Mouse (Mus musculus) liver, embryonic 13.5 days (tissue): Measurements from ENCODE around the gene Dok1. TPM values are rescaled to one million over a fixed set of nuclear protein-coding genes. Genes with fewer than 3 reads are reported as not detected.
A peak's percentile ranks its signal among the peaks of the same experiment; 100 is the strongest.

ENCODE experiments used
- ATAC-seq: fragments of 200-750 bp; cut with Nextera tagmentation; 2 replicates; pipeline ENCODE4 v1.8.0; 2017; ENCODE audit warnings: low read depth, mild to moderate bottlenecking, moderate number of reproducible peaks, moderate library complexity
- DNase-seq: peaks from one replicate; pipeline ENCODE4 v3.0.0; 2022
- H3K27ac ChIP-seq: fragments of 300-500 bp; sonication (generic); 2 replicates; pipeline ENCODE4 v1.5.1; 2015; ENCODE audit warnings: moderate library complexity, mild to moderate bottlenecking, inconsistent platforms
- H3K27me3 ChIP-seq: fragments of 300-500 bp; sonication (generic); 2 replicates; pipeline ENCODE4 v1.6.1; 2015; ENCODE audit warnings: mild to moderate bottlenecking, inconsistent platforms
- H3K36me3 ChIP-seq: fragments of 300-500 bp; sonication (generic); 2 replicates; pipeline ENCODE4 v1.6.1; 2015; ENCODE audit warnings: mild to moderate bottlenecking, inconsistent platforms
- H3K4me1 ChIP-seq: fragments of 300-500 bp; sonication (generic); replicated peaks from 2 replicates; pipeline ENCODE4 v1.6.1; 2015; ENCODE audit warnings: inconsistent platforms
- H3K4me2 ChIP-seq: fragments of 300-500 bp; sonication (generic); 2 replicates; pipeline ENCODE4 v1.6.1; 2015; ENCODE audit warnings: inconsistent platforms, mild to moderate bottlenecking, moderate library complexity
- H3K4me3 ChIP-seq: fragments of 300-500 bp; sonication (generic); replicated peaks from 2 replicates; pipeline ENCODE4 v1.5.1; 2015; ENCODE audit warnings: mild to moderate bottlenecking, inconsistent platforms
- H3K9ac ChIP-seq: fragments of 300-500 bp; sonication (generic); 2 replicates; pipeline ENCODE4 v1.6.1; 2015; ENCODE audit warnings: mild to moderate bottlenecking, inconsistent platforms
- H3K9me3 ChIP-seq: fragments of 300-500 bp; sonication (generic); replicated peaks from 2 replicates; pipeline ENCODE4 v1.6.1; 2016; ENCODE audit warnings: inconsistent platforms
- WGBS: fragments of 180-500 bp; shearing (Covaris S2); methylation state at CpG from one replicate; pipeline ENCODE4 v1.1.7; 2015; ENCODE audit not compliant: insufficient replicate concordance; 5-methylcytosine and 5-hydroxymethylcytosine counted together
- polyA plus RNA-seq: library from polyadenylated mRNA; unstranded; fragments of >200 nt; fragmentation: Nextera tagmentation; extraction: Ambion mirVana; gene quantifications from 2 replicates; pipeline ENCODE4 v1.2.1, GENCODE M21; 2015

Gene Dok1
- polyA plus RNA-seq, result 20.1 and 20.2 TPM in 2 replicates

GRCm38 (mm10) chr6:83033249-83034185, at the start of gene Dok1, which contains the start of gene Loxl3:
Gene Dok1 (minus strand): TSS chr6:83033471.
Gene Loxl3 (plus strand): TSS chr6:83034173.
- Histone ChIP-seq H3K4me3 (peak within 1 kb of the TSS; percentile 78), H3K4me2 (peak within 1 kb of the TSS; percentile 83), H3K9me3 (no peaks in the 10 kb centered on the region), H3K27me3 (peaks cover 31% of the 10 kb centered on the region), H3K9ac (peak within 1 kb of the TSS; percentile 92), H3K4me1 (peaks cover 69% of the 10 kb centered on the region), H3K27ac (peak within 1 kb of the TSS; percentile 87), H3K36me3 (peaks cover 31% of the 10 kb centered on the region)
- DNase-seq (peak; percentile 62), ATAC-seq (peak; percentile 88)
- WGBS, result 2% methylated on average over 51 of the region's 51 CpGs

GRCm38 (mm10) chr6:83080210-83080609, 46.9 kb upstream of the Dok1 start:
- no peak for ATAC-seq
- Histone ChIP-seq H3K27ac (no peak overlapping the region), H3K4me3 (no peak overlapping the region), H3K36me3 (peaks cover 19% of the 10 kb centered on the region), H3K4me1 (peaks cover 27% of the 10 kb centered on the region), H3K9me3 (no peaks in the 10 kb centered on the region), H3K4me2 (no peak overlapping the region; the same call in 1 of the 2 replicates), H3K27me3 (peaks cover 57% of the 10 kb centered on the region), H3K9ac (no peak overlapping the region)
- no peak for DNase-seq
- 92% methylated on average over 5 of the region's 5 CpGs for WGBS

- peak; percentile 88 for ATAC-seq
- peaks cover 27% of the 10 kb centered on the region for H3K4me1 ChIP-seq
- peak overlapping the region; percentile 87 for H3K9ac ChIP-seq
- H3K4me2 ChIP-seq, result peak overlapping the region; percentile 98
- peaks cover 19% of the 10 kb centered on the region for H3K36me3 ChIP-seq
- no peaks in the 10 kb centered on the region for H3K9me3 ChIP-seq
- peak; percentile 98 for DNase-seq
- peaks cover 57% of the 10 kb centered on the region for H3K27me3 ChIP-seq
- under 1% methylated on average over 46 of the region's 46 CpGs for WGBS
- H3K4me3 ChIP-seq, result peak overlapping the region; percentile 86
- H3K27ac ChIP-seq, result peak overlapping the region; percentile 85
Measured at GRCm38 (mm10) chr6:83078324-83078858, 45.1 kb upstream of the Dok1 start.

GRCm38 (mm10) chr6:83077630-83078323, 44.5 kb upstream of the Dok1 start, which contains the start of gene Pcgf1:
Gene Pcgf1 (plus strand): TSS chr6:83077869.
- H3K27ac ChIP-seq, result peak within 1 kb of the TSS; percentile 85
- under 1% methylated on average over 54 of the region's 54 CpGs for WGBS
- H3K4me3 ChIP-seq, result peak within 1 kb of the TSS; percentile 86
- DNase-seq (no peak), ATAC-seq (peak; percentile 49)
- peak within 1 kb of the TSS; percentile 98 for H3K4me2 ChIP-seq
- H3K4me1 ChIP-seq, result peaks cover 27% of the 10 kb centered on the region
- H3K36me3 ChIP-seq, result peaks cover 19% of the 10 kb centered on the region
- H3K27me3 ChIP-seq, result peaks cover 57% of the 10 kb centered on the region
- peak within 1 kb of the TSS; percentile 87 for H3K9ac ChIP-seq
- no peaks in the 10 kb centered on the region for H3K9me3 ChIP-seq

GRCm38 (mm10) chr6:83074979-83075378, 41.7 kb upstream of the Dok1 start:
- WGBS, result 8% methylated on average over 2 of the region's 2 CpGs
- H3K27ac ChIP-seq, result no peak overlapping the region
- H3K27me3 ChIP-seq, result peaks cover 76% of the 10 kb centered on the region
- no peak for DNase-seq
- no peaks in the 10 kb centered on the region for H3K9me3 ChIP-seq
- no peak overlapping the region for H3K9ac ChIP-seq
- peaks cover 35% of the 10 kb centered on the region for H3K4me1 ChIP-seq
- no peak for ATAC-seq
- H3K4me2 ChIP-seq, result no peak overlapping the region
- no peak overlapping the region for H3K4me3 ChIP-seq
- H3K36me3 ChIP-seq, result peaks cover 2% of the 10 kb centered on the region

GRCm38 (mm10) chr6:83071220-83071619, 37.9 kb upstream of the Dok1 start:
- ATAC-seq (no peak), DNase-seq (no peak)
- Histone ChIP-seq H3K9ac (no peak overlapping the region), H3K4me3 (peak overlapping the region; percentile 38), H3K4me2 (peak overlapping the region; percentile 29), H3K4me1 (peaks cover 34% of the 10 kb centered on the region), H3K36me3 (no peaks in the 10 kb centered on the region), H3K27me3 (peaks cover 100% of the 10 kb centered on the region), H3K27ac (no peak overlapping the region; the same call in 1 of the 2 replicates), H3K9me3 (no peaks in the 10 kb centered on the region)
- 2% methylated on average over 21 of the region's 24 CpGs for WGBS

GRCm38 (mm10) chr6:83070311-83071219, 37.3 kb upstream of the Dok1 start:
- ATAC-seq (no peak), DNase-seq (no peak)
- no peaks in the 10 kb centered on the region for H3K9me3 ChIP-seq
- peak overlapping the region; percentile 38 for H3K4me3 ChIP-seq
- H3K4me2 ChIP-seq, result peak overlapping the region; percentile 29
- H3K27me3 ChIP-seq, result peaks cover 100% of the 10 kb centered on the region
- no peaks in the 10 kb centered on the region for H3K36me3 ChIP-seq
- WGBS, result 2% methylated on average over 58 of the region's 58 CpGs
- H3K27ac ChIP-seq, result no peak overlapping the region
- no peak overlapping the region for H3K9ac ChIP-seq
- H3K4me1 ChIP-seq, result peaks cover 34% of the 10 kb centered on the region

GRCm38 (mm10) chr6:83070247-83070310, 36.8 kb upstream of the Dok1 start, which contains the start of gene Tlx2:
Gene Tlx2 (minus strand): TSS chr6:83070293.
- Histone ChIP-seq H3K27ac (no peak within 1 kb of the TSS), H3K27me3 (peaks cover 100% of the 10 kb centered on the region), H3K4me3 (peak within 1 kb of the TSS; percentile 38), H3K4me1 (peaks cover 34% of the 10 kb centered on the region), H3K9me3 (no peaks in the 10 kb centered on the region), H3K4me2 (peak within 1 kb of the TSS; percentile 53), H3K9ac (no peak within 1 kb of the TSS), H3K36me3 (no peaks in the 10 kb centered on the region)
- no peak for ATAC-seq
- WGBS, result 4% methylated on average over 10 of the region's 10 CpGs
- no peak for DNase-seq

- Histone ChIP-seq H3K9ac (no peak overlapping the region), H3K4me3 (peak overlapping the region; percentile 38), H3K4me2 (peak overlapping the region; percentile 53), H3K36me3 (no peaks in the 10 kb centered on the region), H3K9me3 (no peaks in the 10 kb centered on the region), H3K27ac (no peak overlapping the region), H3K4me1 (peaks cover 34% of the 10 kb centered on the region), H3K27me3 (peaks cover 100% of the 10 kb centered on the region)
- ATAC-seq (no peak), DNase-seq (no peak)
- WGBS, result 3% methylated on average over 69 of the region's 69 CpGs
Measured at GRCm38 (mm10) chr6:83069488-83070246, 36.4 kb upstream of the Dok1 start.

GRCm38 (mm10) chr6:83068706-83069487, 35.6 kb upstream of the Dok1 start:
- Histone ChIP-seq H3K9ac (no peak overlapping the region), H3K9me3 (no peaks in the 10 kb centered on the region), H3K4me1 (peaks cover 34% of the 10 kb centered on the region), H3K4me3 (peak overlapping the region; percentile 38), H3K27me3 (peaks cover 100% of the 10 kb centered on the region), H3K36me3 (no peaks in the 10 kb centered on the region), H3K4me2 (peak overlapping the region; percentile 53), H3K27ac (no peak overlapping the region)
- ATAC-seq (no peak), DNase-seq (no peak)
- WGBS, result 2% methylated on average over 81 of the region's 81 CpGs
